8 mouse cellular contexts compared by ENCODE assay signal in genomic region chr16:92823381-92823862, GRCm38 (mm10). TPM values are rescaled to one million over a fixed set of nuclear protein-coding genes. Genes with fewer than 3 reads are reported as not detected.
DNase-seq lines count a peak whose midpoint lies in the region; ATAC-seq and TF ChIP-seq lines count a peak whose summit lies in the region.

No protein-coding gene starts in this region.

- H3K36me3 ChIP-seq in forebrain, embryonic 14.5 days (ENCODE audit: control insufficient read depth, insufficient read depth, low read length): no peaks in the 10 kb centered on the region
- H3K36me3 ChIP-seq in forebrain, embryonic 13.5 days (ENCODE audit: poor library complexity, severe bottlenecking): no peaks in the 10 kb centered on the region
- no peaks in the 10 kb centered on the region for H3K36me3 ChIP-seq in midbrain, postnatal 0 days (ENCODE audit: insufficient read depth, low read length)
- H3K36me3 ChIP-seq in midbrain, embryonic 11.5 days (ENCODE audit: control insufficient read depth, insufficient read depth, low read length): no peaks in the 10 kb centered on the region
- no peaks in the 10 kb centered on the region for H3K36me3 ChIP-seq in hindbrain, embryonic 16.5 days (ENCODE audit: control insufficient read depth, insufficient read depth, low read length)

- ATAC-seq in forebrain, embryonic 14.5 days: no peak
- no peak for ATAC-seq in forebrain, embryonic 13.5 days
- ATAC-seq in midbrain, postnatal 0 days (ENCODE audit: low FRiP score): no peak
- ATAC-seq in midbrain, embryonic 11.5 days (ENCODE audit: low FRiP score): no peak
- no peak for ATAC-seq in hindbrain, embryonic 16.5 days

- H3K9me3 ChIP-seq in forebrain, embryonic 14.5 days (replicated peaks; ENCODE audit: control insufficient read depth, low read length): no peaks in the 10 kb centered on the region
- H3K9me3 ChIP-seq in forebrain, embryonic 13.5 days (replicated peaks): no peaks in the 10 kb centered on the region
- H3K9me3 ChIP-seq in midbrain, postnatal 0 days (ENCODE audit: low read length): no peaks in the 10 kb centered on the region
- H3K9me3 ChIP-seq in midbrain, embryonic 11.5 days (ENCODE audit: control insufficient read depth, low read length): no peaks in the 10 kb centered on the region
- no peaks in the 10 kb centered on the region for H3K9me3 ChIP-seq in hindbrain, embryonic 16.5 days (ENCODE audit: control insufficient read depth, low read length)

- no peak overlapping the region for H3K9ac ChIP-seq in forebrain, embryonic 14.5 days (ENCODE audit: low read length)
- no peak overlapping the region for H3K9ac ChIP-seq in forebrain, embryonic 13.5 days
- H3K9ac ChIP-seq in midbrain, postnatal 0 days (replicated peaks; ENCODE audit: low read length, poor library complexity, severe bottlenecking): no peak overlapping the region
- no peak overlapping the region for H3K9ac ChIP-seq in midbrain, embryonic 11.5 days (ENCODE audit: low read length)
- H3K9ac ChIP-seq in hindbrain, embryonic 16.5 days (ENCODE audit: low read depth, low read length): no peak overlapping the region

- WGBS in forebrain, embryonic 14.5 days: 56% methylated on average over 5 of the region's 5 CpGs
- WGBS in forebrain, embryonic 13.5 days: 53% methylated on average over 5 of the region's 5 CpGs
- WGBS in midbrain, postnatal 0 days: 48% methylated on average over 5 of the region's 5 CpGs
- 46% methylated on average over 5 of the region's 5 CpGs for WGBS in midbrain, embryonic 11.5 days
- WGBS in hindbrain, embryonic 16.5 days: 50% methylated on average over 5 of the region's 5 CpGs

- no peak for TF ChIP-seq CTCF in midbrain, postnatal 0 days (IDR thresholded peaks at IDR 0.05)

- no peak overlapping the region for H3K27ac ChIP-seq in forebrain, embryonic 14.5 days (ENCODE audit: low read depth, low read length)
- no peak overlapping the region for H3K27ac ChIP-seq in forebrain, embryonic 13.5 days
- no peak overlapping the region for H3K27ac ChIP-seq in midbrain, postnatal 0 days (ENCODE audit: low read depth, low read length)
- H3K27ac ChIP-seq in midbrain, embryonic 11.5 days (ENCODE audit: low read depth, low read length): no peak overlapping the region
- H3K27ac ChIP-seq in hindbrain, embryonic 16.5 days (ENCODE audit: low read depth, low read length): no peak overlapping the region

- H3K4me1 ChIP-seq in forebrain, embryonic 14.5 days (ENCODE audit: control insufficient read depth, insufficient read depth, low read length): peaks cover 9% of the 10 kb centered on the region
- H3K4me1 ChIP-seq in forebrain, embryonic 13.5 days: peaks cover 14% of the 10 kb centered on the region
- H3K4me1 ChIP-seq in midbrain, postnatal 0 days (ENCODE audit: insufficient read depth, low read length): no peaks in the 10 kb centered on the region; the same call in 1 of the 2 replicates
- peaks cover 10% of the 10 kb centered on the region for H3K4me1 ChIP-seq in midbrain, embryonic 11.5 days (ENCODE audit: control insufficient read depth, insufficient read depth, low read length)
- no peaks in the 10 kb centered on the region for H3K4me1 ChIP-seq in hindbrain, embryonic 16.5 days (ENCODE audit: control insufficient read depth, insufficient read depth, low read depth, low read length)

- peak; percentile 30 for DNase-seq in forebrain, embryonic 14.5 days (ENCODE audit: low spot score)
- peak; percentile 27 for DNase-seq in midbrain, postnatal 0 days (ENCODE audit: low spot score)
- DNase-seq in midbrain, embryonic 11.5 days (ENCODE audit: low spot score, missing footprints): no peak
- peak; percentile 13 for DNase-seq in cerebellum, adult 9-11 months
- DNase-seq in retina, embryonic 14.5 days (ENCODE audit: low spot score): peak; percentile 33
- DNase-seq in right cerebral cortex, postnatal 14 days: no peak

- H3K4me2 ChIP-seq in forebrain, embryonic 14.5 days (ENCODE audit: low read length): no peak overlapping the region
- no peak overlapping the region for H3K4me2 ChIP-seq in forebrain, embryonic 13.5 days
- no peak overlapping the region for H3K4me2 ChIP-seq in midbrain, postnatal 0 days (ENCODE audit: low read depth, low read length, poor library complexity, severe bottlenecking)
- no peak overlapping the region for H3K4me2 ChIP-seq in midbrain, embryonic 11.5 days
- no peak overlapping the region for H3K4me2 ChIP-seq in hindbrain, embryonic 16.5 days (ENCODE audit: low read length)

- H3K4me3 ChIP-seq in forebrain, embryonic 14.5 days (ENCODE audit: low read depth, low read length): no peak overlapping the region
- no peak overlapping the region for H3K4me3 ChIP-seq in forebrain, embryonic 13.5 days
- H3K4me3 ChIP-seq in midbrain, postnatal 0 days (ENCODE audit: low read depth, low read length): no peak overlapping the region
- no peak overlapping the region for H3K4me3 ChIP-seq in midbrain, embryonic 11.5 days (ENCODE audit: low read depth, low read length)
- H3K4me3 ChIP-seq in hindbrain, embryonic 16.5 days (ENCODE audit: low read length): no peak overlapping the region

- H3K27me3 ChIP-seq in forebrain, embryonic 14.5 days (replicated peaks; ENCODE audit: control insufficient read depth, insufficient read depth, low read length): no peaks in the 10 kb centered on the region
- H3K27me3 ChIP-seq in forebrain, embryonic 13.5 days: no peaks in the 10 kb centered on the region; the same call in 1 of the 2 replicates
- H3K27me3 ChIP-seq in midbrain, postnatal 0 days (ENCODE audit: insufficient read depth, low read length): peaks cover 3% of the 10 kb centered on the region
- H3K27me3 ChIP-seq in midbrain, embryonic 11.5 days (ENCODE audit: control insufficient read depth, insufficient read depth, low read length): no peaks in the 10 kb centered on the region
- no peaks in the 10 kb centered on the region for H3K27me3 ChIP-seq in hindbrain, embryonic 16.5 days (replicated peaks; ENCODE audit: control insufficient read depth, insufficient read depth, low read length)

RNA-seq across cellular contexts. Expression of gene Runx1, which starts 2.5 kb away (rescaled TPM):
- 0.39 and 0.40 TPM in 2 replicates for polyA plus RNA-seq in forebrain, embryonic 14.5 days (2014; fragmentation: Nextera tagmentation; extraction: Ambion mirVana)
- 0.29 and 0.30 TPM in 2 replicates for polyA plus RNA-seq in forebrain, embryonic 13.5 days (2015; fragmentation: Nextera tagmentation; extraction: Ambion mirVana)
- 1.7 and 2.0 TPM in 2 replicates for total RNA-seq in midbrain, postnatal 0 days (2014; rRNA removed)
- polyA plus RNA-seq in midbrain, postnatal 0 days (2015; fragmentation: Nextera tagmentation; extraction: Ambion mirVana): 0.64 and 0.74 TPM in 2 replicates
- 0.93 and 0.97 TPM in 2 replicates for polyA plus RNA-seq in midbrain, embryonic 11.5 days (2014; fragmentation: Nextera tagmentation; extraction: Ambion mirVana)
- 0.94 and 1.7 TPM in 2 replicates for polyA plus RNA-seq in hindbrain, embryonic 16.5 days (2015; fragmentation: Nextera tagmentation; extraction: Ambion mirVana)

Comparison
In these comparisons a context has a peak if more than half of its experiments do, and no peak if none do; other contexts are left out.
1. DNase-seq: peak in forebrain, embryonic 14.5 days (single experiment), midbrain, postnatal 0 days (single experiment), cerebellum, adult 9-11 months (single experiment) and retina, embryonic 14.5 days (single experiment); none in midbrain, embryonic 11.5 days (single experiment) and right cerebral cortex, postnatal 14 days (single experiment).